Mouse (Mus musculus): ENCODE measurements around the gene Sorcs1.

DNA sequence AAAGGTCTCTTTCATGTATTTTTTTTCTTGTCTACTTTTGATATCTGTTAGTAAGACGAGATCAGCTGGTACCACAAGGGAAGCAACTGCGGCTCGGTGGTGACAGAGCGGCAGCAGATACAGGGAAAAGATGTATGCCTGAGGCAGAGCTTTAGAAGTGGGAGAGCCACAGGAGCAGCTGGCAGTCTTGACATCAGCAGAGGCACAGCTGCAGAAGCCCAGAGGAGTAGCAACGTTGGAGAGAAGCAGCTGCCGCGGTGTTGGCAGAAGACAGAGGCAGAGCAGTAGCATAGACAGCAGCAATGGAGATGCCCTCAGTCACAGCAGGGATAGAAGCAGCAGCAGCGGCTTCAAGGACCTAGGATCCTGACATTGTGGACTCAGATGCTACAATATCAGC lies 152.4 kb downstream of the Sorcs1 start:
- TF ChIP-seq CTCF (IDR thresholded peaks at IDR 0.05; ENCODE audit: low read depth, low read length) = no peak
- TF ChIP-seq POLR2A (IDR thresholded peaks at IDR 0.05; ENCODE audit: insufficient read depth, low read length) = no peak
- no peak for TF ChIP-seq EP300 (IDR thresholded peaks at IDR 0.05; ENCODE audit: insufficient read depth, low read depth, low read length)
